32 mouse cellular contexts compared by ENCODE assay signal in genomic region chr3:90611494-90611893, GRCm38 (mm10). TPM values are rescaled to one million over a fixed set of nuclear protein-coding genes. Genes with fewer than 3 reads are reported as not detected.
DNase-seq lines count a peak whose midpoint lies in the region; ATAC-seq and TF ChIP-seq lines count a peak whose summit lies in the region.
"Had no signal": no experiment of that assay in that cellular context is flagged by ENCODE, and none has a peak within 500 bp of the region (broad histone marks: within the 10 kb centered on the region; RNA-seq: fewer than 3 reads in every experiment).

No protein-coding gene starts in this region.

- H3K79me2 ChIP-seq in myocyte (ENCODE audit: control insufficient read depth, insufficient read depth), result peaks cover 29% of the 10 kb centered on the region

- 76% methylated on average over 3 of the region's 3 CpGs for WGBS in heart, embryonic 11.5 days (ENCODE audit: insufficient replicate concordance)
- 94% methylated on average over 3 of the region's 3 CpGs for WGBS in forebrain, postnatal 0 days

- no peak for TF ChIP-seq CTCF in E14TG2a.4 (conservative IDR thresholded peaks at IDR 0.05; ENCODE audit: low read length)
- TF ChIP-seq CTCF in bone marrow macrophage, adult 2 months (IDR thresholded peaks at IDR 0.05; ENCODE audit: low read depth, low read length), result 0 out of 2 replicates have a peak, but pooled peaks have one; percentile 9
- no peak for TF ChIP-seq CTCF in forebrain, postnatal 0 days (IDR thresholded peaks at IDR 0.05; ENCODE audit: low read depth)

- H3K4me3 ChIP-seq in heart, embryonic 11.5 days (ENCODE audit: low read depth, low read length), result no peak overlapping the region
- H3K4me3 ChIP-seq in E14TG2a.4 (replicated peaks; ENCODE audit: low read length) (0 out of 2 replicates have a peak overlapping the region, but pooled peaks have one; percentile 10), myocyte (peak overlapping the region; percentile 99)
- no peak overlapping the region for H3K4me3 ChIP-seq in bone marrow macrophage, adult 2 months (ENCODE audit: insufficient read depth, low read length)
- no peak overlapping the region for H3K4me3 ChIP-seq in forebrain, postnatal 0 days (ENCODE audit: low read depth, low read length)
- H3K4me3 ChIP-seq: heart, adult 2 months; heart, embryonic 10.5 days; hindbrain, embryonic 12.5 days; hindbrain, embryonic 15.5 days; intestine, embryonic 15.5 days had no signal

- DNase-seq in heart, adult 11 months, result peak; percentile 82
- DNase-seq in forebrain, postnatal 0 days, result no peak
- no peak for DNase-seq in right cerebral cortex, postnatal 25 days
- DNase-seq: adrenal gland, adult 2 months; adrenal gland, postnatal 14 days; cerebellum, adult 18-20 months; cerebellum, adult 9-10 months; cerebellum, postnatal 14 days; gastrocnemius, postnatal 25 days; heart, adult 2 months had no signal

- H3K27me3 ChIP-seq in heart, embryonic 11.5 days (ENCODE audit: control insufficient read depth, insufficient read depth, low read length), result 0 out of 2 replicates have a peak, but pooled peaks cover 3% of the 10 kb centered on the region
- H3K27me3 ChIP-seq in E14TG2a.4 (ENCODE audit: insufficient read depth, low read length) (peaks cover 37% of the 10 kb centered on the region), myocyte (ENCODE audit: control insufficient read depth, insufficient read depth, insufficient read length) (no peaks in the 10 kb centered on the region)
- H3K27me3 ChIP-seq in forebrain, postnatal 0 days (ENCODE audit: insufficient read depth, low read length), result no peaks in the 10 kb centered on the region
- H3K27me3 ChIP-seq: intestine, embryonic 15.5 days had no signal

- no peaks in the 10 kb centered on the region for H3K9me3 ChIP-seq in heart, embryonic 11.5 days (replicated peaks; ENCODE audit: control insufficient read depth, low read length)
- H3K9me3 ChIP-seq in E14TG2a.4 (ENCODE audit: low read length), result no peaks in the 10 kb centered on the region
- no peaks in the 10 kb centered on the region for H3K9me3 ChIP-seq in forebrain, postnatal 0 days (ENCODE audit: low read length)
- H3K9me3 ChIP-seq: heart, embryonic 10.5 days; hindbrain, embryonic 12.5 days; hindbrain, embryonic 15.5 days; intestine, embryonic 15.5 days had no signal

- no peak overlapping the region for H3K4me2 ChIP-seq in heart, embryonic 11.5 days
- peak overlapping the region; percentile 90 for H3K4me2 ChIP-seq in myocyte (ENCODE audit: low read depth)
- H3K4me2 ChIP-seq in forebrain, postnatal 0 days (ENCODE audit: low read depth), result no peak overlapping the region
- H3K4me2 ChIP-seq: hindbrain, embryonic 12.5 days; hindbrain, embryonic 15.5 days; intestine, embryonic 15.5 days had no signal

- no peak for ATAC-seq in heart, embryonic 11.5 days (replicated peaks; ENCODE audit: insufficient number of reproducible peaks, low FRiP score, low TSS enrichment)
- ATAC-seq in forebrain, postnatal 0 days, result no peak
- no peak for ATAC-seq in megakaryocyte progenitor cell, adult 5-6 weeks (replicated peaks; ENCODE audit: poor library complexity)
- ATAC-seq: forebrain, embryonic 14.5 days; intestine, embryonic 15.5 days had no signal

- no peak overlapping the region for H3ac ChIP-seq in myocyte (ENCODE audit: control insufficient read depth, insufficient read length)

- H3K4me1 ChIP-seq in heart, embryonic 11.5 days (ENCODE audit: control insufficient read depth, insufficient read depth, low read length), result 0 out of 2 replicates have a peak, but pooled peaks cover 5% of the 10 kb centered on the region
- H3K4me1 ChIP-seq in E14TG2a.4 (replicated peaks; ENCODE audit: low read depth, low read length), result peaks cover 52% of the 10 kb centered on the region
- H3K4me1 ChIP-seq in bone marrow macrophage, adult 2 months (ENCODE audit: control insufficient read depth, insufficient read depth, low read length), result peaks cover 45% of the 10 kb centered on the region
- 0 out of 2 replicates have a peak, but pooled peaks cover 3% of the 10 kb centered on the region for H3K4me1 ChIP-seq in forebrain, postnatal 0 days (ENCODE audit: insufficient read depth)

- no peak overlapping the region for H3K9ac ChIP-seq in heart, embryonic 11.5 days (ENCODE audit: low read depth, low read length)
- no peak overlapping the region for H3K9ac ChIP-seq in forebrain, postnatal 0 days
- H3K9ac ChIP-seq: hindbrain, embryonic 12.5 days; hindbrain, embryonic 15.5 days; intestine, embryonic 15.5 days had no signal

- TF ChIP-seq POLR2A in bone marrow macrophage, adult 2 months (IDR thresholded peaks at IDR 0.05; ENCODE audit: borderline replicate concordance, low read depth, low read length), result no peak
- TF ChIP-seq POLR2A in myocyte (IDR thresholded peaks at IDR 0.05; ENCODE audit: insufficient read length, low read depth), result no peak

- H3K36me3 ChIP-seq in heart, embryonic 11.5 days (ENCODE audit: control insufficient read depth, insufficient read depth, low read length), result no peaks in the 10 kb centered on the region
- H3K36me3 ChIP-seq in E14TG2a.4 (ENCODE audit: insufficient read depth, low read length) (no peaks in the 10 kb centered on the region), myocyte (ENCODE audit: control insufficient read depth, insufficient read depth) (peaks cover 24% of the 10 kb centered on the region)
- no peaks in the 10 kb centered on the region for H3K36me3 ChIP-seq in forebrain, postnatal 0 days (ENCODE audit: insufficient read depth)
- H3K36me3 ChIP-seq: heart, embryonic 10.5 days; hindbrain, embryonic 12.5 days; hindbrain, embryonic 15.5 days; intestine, embryonic 15.5 days had no signal

- H3K27ac ChIP-seq in heart, embryonic 11.5 days (ENCODE audit: low read depth, low read length), result no peak overlapping the region
- no peak overlapping the region for H3K27ac ChIP-seq in bone marrow macrophage, adult 2 months (ENCODE audit: insufficient read depth, low read depth, low read length)
- H3K27ac ChIP-seq in forebrain, postnatal 0 days (ENCODE audit: low read depth, low read length), result no peak overlapping the region
- H3K27ac ChIP-seq: heart, embryonic 10.5 days; hindbrain, embryonic 12.5 days; hindbrain, embryonic 15.5 days; intestine, embryonic 15.5 days had no signal

TF ChIP-seq in myocyte, 11 proteins besides CTCF, POLR2A, EP300 and RAD21 (continues in another document):
- TF ChIP-seq SRF (IDR thresholded peaks at IDR 0.05; ENCODE audit: control insufficient read depth, insufficient read length, low read depth) (no peak), USF1 (IDR thresholded peaks at IDR 0.05; ENCODE audit: low read depth) (no peak), MYOD1 (IDR thresholded peaks at IDR 0.05; ENCODE audit: control insufficient read depth in 1 of 3, insufficient read length in 2 of 3, low read depth in 2 of 3) (no peak), TCF3 (IDR thresholded peaks at IDR 0.05; ENCODE audit: insufficient read length, low read depth) (no peak), CEBPB (IDR thresholded peaks at IDR 0.05; ENCODE audit: insufficient read depth, poor library complexity, severe bottlenecking) (no peak), E2F4 (IDR thresholded peaks at IDR 0.05; ENCODE audit: insufficient read depth) (no peak)

RNA-seq across cellular contexts. Expression of gene S100a6, which starts 1.2 kb away (rescaled TPM):
- 43.6 and 44.5 TPM in 2 replicates for polyA plus RNA-seq in heart, embryonic 11.5 days (2014; fragmentation: Nextera tagmentation; extraction: Ambion mirVana)
- polyA plus RNA-seq in bone marrow macrophage, adult 2 months (2012; ENCODE audit: insufficient read depth, insufficient read length, missing spikeins), result 1,285 and 1,346 TPM in 2 replicates
- 2,472 TPM for polyA plus RNA-seq in myocyte (2012; fragmentation: generic; extraction: Trizol)
- total RNA-seq in forebrain, postnatal 0 days (2014; rRNA removed), result 17.9 and 18.1 TPM in 2 replicates
- polyA plus RNA-seq in forebrain, postnatal 0 days (2015; fragmentation: Nextera tagmentation; extraction: Ambion mirVana), result 34.9 and 40.7 TPM in 2 replicates
- total RNA-seq in megakaryocyte progenitor cell, adult 5-6 weeks (2015), result 31.2 and 57.3 TPM in 2 replicates
- total RNA-seq in megakaryocyte progenitor cell, adult 5-6 weeks (2017), result 10.7 and 21.3 TPM in 2 replicates
- total RNA-seq: CH12.LX had no signal

RNA-seq across cellular contexts. Expression of gene S100a5, which starts 3.2 kb away (rescaled TPM):
- not detected in 2 replicates for polyA plus RNA-seq in heart, embryonic 11.5 days (2014; fragmentation: Nextera tagmentation; extraction: Ambion mirVana)
- not detected in 2 replicates for polyA plus RNA-seq in bone marrow macrophage, adult 2 months (2012; ENCODE audit: insufficient read depth, insufficient read length, missing spikeins)
- 0.19 TPM for polyA plus RNA-seq in myocyte (2012; fragmentation: generic; extraction: Trizol)
- not detected in 2 replicates for total RNA-seq in forebrain, postnatal 0 days (2014; rRNA removed)
- 0.79 TPM in 1 of 2 replicates, not detected in the other for polyA plus RNA-seq in forebrain, postnatal 0 days (2015; fragmentation: Nextera tagmentation; extraction: Ambion mirVana)
- total RNA-seq in megakaryocyte progenitor cell, adult 5-6 weeks (2015), result not detected in 2 replicates
- not detected in 2 replicates for total RNA-seq in megakaryocyte progenitor cell, adult 5-6 weeks (2017)
- total RNA-seq: adrenal gland, adult 2 months; adrenal gland, postnatal 14 days; adrenal gland, postnatal 4 days; CH12.LX; gastrocnemius, postnatal 25 days; heart, adult 2 months; heart, postnatal 25 days; hematopoietic stem cell, adult 5-6 weeks; MEL had no signal
- polyA plus RNA-seq: adrenal gland, adult 2 months; embryonic facial prominence, embryonic 11.5 days; forebrain, embryonic 11.5 days; forebrain, embryonic 14.5 days; gonadal fat pad, adult 2 months; heart, adult 2 months; heart, embryonic 10.5 days; heart, embryonic 14.5 days; heart, postnatal 0 days; hindbrain, embryonic 12.5 days; hindbrain, embryonic 15.5 days had no signal

RNA-seq across cellular contexts. Expression of gene S100a4, which starts 7.9 kb away (rescaled TPM):
- 3.4 and 3.5 TPM in 2 replicates for polyA plus RNA-seq in heart, embryonic 11.5 days (2014; fragmentation: Nextera tagmentation; extraction: Ambion mirVana)
- 2,861 and 3,059 TPM in 2 replicates for polyA plus RNA-seq in bone marrow macrophage, adult 2 months (2012; ENCODE audit: insufficient read depth, insufficient read length, missing spikeins)
- 3,627 TPM for polyA plus RNA-seq in myocyte (2012; fragmentation: generic; extraction: Trizol)
- total RNA-seq in forebrain, postnatal 0 days (2014; rRNA removed), result 2.8 and 5.9 TPM in 2 replicates
- polyA plus RNA-seq in forebrain, postnatal 0 days (2015; fragmentation: Nextera tagmentation; extraction: Ambion mirVana), result 2.1 and 2.4 TPM in 2 replicates
- 31.5 and 39.6 TPM in 2 replicates for total RNA-seq in megakaryocyte progenitor cell, adult 5-6 weeks (2015)
- 19.4 and 53.6 TPM in 2 replicates for total RNA-seq in megakaryocyte progenitor cell, adult 5-6 weeks (2017)

RNA-seq across cellular contexts. Expression of gene Gm42674, which starts 9.8 kb away (rescaled TPM):
- polyA plus RNA-seq in heart, embryonic 11.5 days (2014; fragmentation: Nextera tagmentation; extraction: Ambion mirVana), result not detected in 2 replicates
- not detected in 2 replicates for polyA plus RNA-seq in bone marrow macrophage, adult 2 months (2012; ENCODE audit: insufficient read depth, insufficient read length, missing spikeins)
- polyA plus RNA-seq in myocyte (2012; fragmentation: generic; extraction: Trizol), result 0.89 TPM
- total RNA-seq in forebrain, postnatal 0 days (2014; rRNA removed), result not detected in 2 replicates
- not detected in 2 replicates for polyA plus RNA-seq in forebrain, postnatal 0 days (2015; fragmentation: Nextera tagmentation; extraction: Ambion mirVana)
- not detected in 2 replicates for total RNA-seq in megakaryocyte progenitor cell, adult 5-6 weeks (2015)
- not detected in 2 replicates for total RNA-seq in megakaryocyte progenitor cell, adult 5-6 weeks (2017)
- total RNA-seq: adrenal gland, adult 2 months; adrenal gland, postnatal 14 days; adrenal gland, postnatal 4 days; CH12.LX; gastrocnemius, adult 8-10 months; gastrocnemius, postnatal 25 days; heart, adult 2 months; heart, postnatal 25 days; hematopoietic stem cell, adult 5-6 weeks; MEL had no signal
- polyA plus RNA-seq: adrenal gland, adult 2 months; embryonic facial prominence, embryonic 11.5 days; embryonic facial prominence, embryonic 14.5 days; forebrain, embryonic 11.5 days; forebrain, embryonic 14.5 days; gonadal fat pad, adult 2 months; heart, adult 2 months; heart, embryonic 10.5 days; heart, embryonic 14.5 days; heart, postnatal 0 days; hindbrain, embryonic 12.5 days; hindbrain, embryonic 15.5 days; intestine, embryonic 15.5 days had no signal

RNA-seq across cellular contexts. Expression of gene S100a2, which starts 21.4 kb away (rescaled TPM):
- polyA plus RNA-seq in heart, embryonic 11.5 days (2014; fragmentation: Nextera tagmentation; extraction: Ambion mirVana), result not detected in 2 replicates
- not detected in 2 replicates for polyA plus RNA-seq in bone marrow macrophage, adult 2 months (2012; ENCODE audit: insufficient read depth, insufficient read length, missing spikeins)
- not detected for polyA plus RNA-seq in myocyte (2012; fragmentation: generic; extraction: Trizol)
- total RNA-seq in forebrain, postnatal 0 days (2014; rRNA removed), result not detected in 2 replicates
- not detected in 2 replicates for polyA plus RNA-seq in forebrain, postnatal 0 days (2015; fragmentation: Nextera tagmentation; extraction: Ambion mirVana)
- total RNA-seq in megakaryocyte progenitor cell, adult 5-6 weeks (2015), result not detected in 2 replicates
- not detected in 2 replicates for total RNA-seq in megakaryocyte progenitor cell, adult 5-6 weeks (2017)
- total RNA-seq: adrenal gland, adult 2 months; adrenal gland, postnatal 14 days; adrenal gland, postnatal 4 days; CH12.LX; gastrocnemius, adult 8-10 months; gastrocnemius, postnatal 25 days; heart, adult 2 months; heart, postnatal 25 days; hematopoietic stem cell, adult 5-6 weeks; MEL had no signal
- polyA plus RNA-seq: adrenal gland, adult 2 months; embryonic facial prominence, embryonic 11.5 days; embryonic facial prominence, embryonic 14.5 days; forebrain, embryonic 11.5 days; forebrain, embryonic 14.5 days; gonadal fat pad, adult 2 months; heart, adult 2 months; heart, embryonic 10.5 days; heart, embryonic 14.5 days; heart, postnatal 0 days; hindbrain, embryonic 12.5 days; hindbrain, embryonic 15.5 days; intestine, embryonic 15.5 days had no signal

Comparison
In these comparisons a context has a peak if more than half of its experiments do, and no peak if none do; other contexts are left out.
1. H3K4me3 ChIP-seq: peak in E14TG2a.4 (single experiment) and myocyte (single experiment); none in heart, embryonic 11.5 days (single experiment), bone marrow macrophage, adult 2 months (single experiment) and forebrain, postnatal 0 days (single experiment).
2. RNA of gene S100a6, which starts 1.2 kb away (polyA plus RNA-seq): 2,472 TPM in myocyte (single experiment) and 1,285 to 1,346 TPM in bone marrow macrophage, adult 2 months; 43.6 to 44.5 TPM in heart, embryonic 11.5 days and 34.9 to 40.7 TPM in forebrain, postnatal 0 days; every median in the first group is over 10 times any median in the second.
3. RNA of gene S100a4, which starts 7.9 kb away (polyA plus RNA-seq): 3,627 TPM in myocyte (single experiment) and 2,861 to 3,059 TPM in bone marrow macrophage, adult 2 months; 3.4 to 3.5 TPM in heart, embryonic 11.5 days and 2.1 to 2.4 TPM in forebrain, postnatal 0 days; every median in the first group is over 100 times any median in the second.